In the genomic region with DNA sequence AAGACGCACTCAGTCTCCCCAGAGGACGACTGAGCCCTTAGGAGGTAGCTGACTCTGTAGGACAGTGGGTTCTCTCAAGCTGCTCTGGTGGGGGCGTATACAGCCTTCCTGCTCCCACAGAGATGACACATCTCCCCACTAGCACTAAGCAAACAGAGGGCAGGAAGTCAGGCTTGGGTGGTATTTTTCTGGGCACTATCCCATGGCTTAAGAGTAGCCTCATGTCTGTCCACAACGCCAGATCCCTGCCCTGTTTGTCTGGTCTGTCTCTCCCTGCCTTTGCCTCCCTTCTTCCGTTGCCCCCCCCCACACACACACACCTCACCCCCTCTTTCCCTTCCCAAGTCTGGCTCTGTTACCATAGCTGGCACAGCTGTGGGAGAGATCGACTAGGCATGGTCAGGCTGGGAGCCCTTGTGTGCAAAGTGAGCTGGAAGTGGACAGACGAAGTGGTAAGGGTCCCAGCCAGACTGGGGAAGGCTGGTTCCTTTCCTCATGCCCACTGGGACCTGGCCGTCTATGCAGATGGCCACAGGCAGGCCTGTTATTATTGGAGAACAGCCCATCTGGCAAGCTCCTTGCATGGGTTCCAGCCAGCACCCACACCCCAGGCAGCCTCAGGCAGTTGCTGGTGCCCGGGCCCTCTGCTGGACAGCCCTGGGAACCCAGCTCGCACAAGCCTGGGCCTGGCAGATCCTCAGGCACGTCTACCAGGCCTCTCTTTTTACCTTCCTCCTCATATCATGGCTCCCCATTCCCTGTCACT, we compare ENCODE assay signal across 8 mouse cellular contexts. TPM values are rescaled to one million over a fixed set of nuclear protein-coding genes. Genes with fewer than 3 reads are reported as not detected.
A peak's percentile ranks its signal among the peaks of the same experiment; 100 is the strongest.
DNase-seq lines count a peak whose midpoint lies in the region; ATAC-seq and TF ChIP-seq lines count a peak whose summit lies in the region.

No protein-coding gene starts in this region.

- TF ChIP-seq EP300 in heart, adult 2 months (IDR thresholded peaks at IDR 0.05; ENCODE audit: insufficient read depth, low read depth, low read length) = peak; percentile 34; the same call in 1 of the 2 replicates

- ATAC-seq in liver, embryonic 12.5 days = peak; percentile 28

- peak; percentile 71; the same call in 1 of the 2 replicates for TF ChIP-seq CTCF in thymus, adult 2 months (IDR thresholded peaks at IDR 0.05; ENCODE audit: borderline replicate concordance, control insufficient read depth, extremely low read depth, insufficient read depth, low read length, poor library complexity)
- peak; percentile 90 for TF ChIP-seq CTCF in heart, adult 2 months (IDR thresholded peaks at IDR 0.05)
- TF ChIP-seq CTCF in testis, adult 2 months (IDR thresholded peaks at IDR 0.05; ENCODE audit: control insufficient read depth, insufficient read depth, insufficient replicate concordance, low read depth, low read length) = peak; percentile 45; the same call in 1 of the 2 replicates

- 53% methylated on average over 11 of the region's 11 CpGs for WGBS in thymus, adult 2 months
- 22% methylated on average over 11 of the region's 11 CpGs for whole genome bisulfite sequencing in heart, adult 2 months
- 33% methylated on average over 11 of the region's 11 CpGs for WGBS in liver, embryonic 12.5 days (ENCODE audit: insufficient replicate concordance)

- no peaks in the 10 kb centered on the region for H3K79me2 ChIP-seq in heart, adult 2 months (replicated peaks; ENCODE audit: control insufficient read depth, insufficient read depth, low read length)

- H3K4me2 ChIP-seq in liver, embryonic 12.5 days = peak overlapping the region; percentile 93

- no peak overlapping the region for H3K27ac ChIP-seq in thymus, adult 2 months (ENCODE audit: control insufficient read depth, insufficient read depth, low read length)
- peak overlapping the region; percentile 60 for H3K27ac ChIP-seq in heart, adult 2 months
- peak overlapping the region; percentile 93 for H3K27ac ChIP-seq in liver, embryonic 12.5 days
- H3K27ac ChIP-seq in testis, adult 2 months (ENCODE audit: control insufficient read depth, insufficient read depth, low read depth, low read length) = peak overlapping the region; percentile 89

- no peak overlapping the region for H3K4me3 ChIP-seq in thymus, adult 2 months (ENCODE audit: control insufficient read depth, insufficient read depth, low read length)
- H3K4me3 ChIP-seq in heart, adult 2 months = no peak overlapping the region
- no peak overlapping the region for H3K4me3 ChIP-seq in liver, embryonic 12.5 days
- H3K4me3 ChIP-seq in testis, adult 2 months (ENCODE audit: control insufficient read depth, low read depth, low read length) = peak overlapping the region; percentile 95

- peaks cover 54% of the 10 kb centered on the region for H3K4me1 ChIP-seq in thymus, adult 2 months (replicated peaks; ENCODE audit: control insufficient read depth, insufficient read depth, low read length)
- peaks cover 28% of the 10 kb centered on the region for H3K4me1 ChIP-seq in heart, adult 2 months (ENCODE audit: control insufficient read depth, insufficient read depth, low read length)
- peaks cover 94% of the 10 kb centered on the region for H3K4me1 ChIP-seq in liver, embryonic 12.5 days
- H3K4me1 ChIP-seq in testis, adult 2 months (ENCODE audit: control insufficient read depth, insufficient read depth, low read length) = peaks cover 29% of the 10 kb centered on the region

- H3K27me3 ChIP-seq in thymus, adult 2 months (ENCODE audit: control insufficient read depth, insufficient read depth, low read length) = no peaks in the 10 kb centered on the region
- H3K27me3 ChIP-seq in heart, adult 2 months (ENCODE audit: control insufficient read depth, insufficient read depth, low read length) = no peaks in the 10 kb centered on the region
- H3K27me3 ChIP-seq in liver, embryonic 12.5 days (replicated peaks) = peaks cover 6% of the 10 kb centered on the region; the same call in 1 of the 2 replicates
- H3K27me3 ChIP-seq in testis, adult 2 months (ENCODE audit: control insufficient read depth, insufficient read depth, low read length) = no peaks in the 10 kb centered on the region

- no peaks in the 10 kb centered on the region for H3K36me3 ChIP-seq in thymus, adult 2 months (ENCODE audit: control insufficient read depth, insufficient read depth, low read length)
- H3K36me3 ChIP-seq in heart, adult 2 months (ENCODE audit: control insufficient read depth, insufficient read depth, low read length) = no peaks in the 10 kb centered on the region
- peaks cover 6% of the 10 kb centered on the region for H3K36me3 ChIP-seq in liver, embryonic 12.5 days
- H3K36me3 ChIP-seq in testis, adult 2 months (ENCODE audit: control insufficient read depth, insufficient read depth, low read length) = no peaks in the 10 kb centered on the region

- intact Hi-C loops in heart, adult 2 months (cut with DNase I) = no loop called here

- DNase-seq in thymus, adult 2 months = no peak
- DNase-seq in thymus, adult 18-20 months = no peak
- DNase-seq in embryo, embryonic 11 days = peak; percentile 71
- peak; percentile 83 to 88 for DNase-seq in heart, adult 2 months
- peak; percentile 82 for DNase-seq in kidney, adult 18-20 months
- peak; percentile 67 for DNase-seq in neural tube, embryonic 10.5 days (ENCODE audit: extremely low spot score, low spot score)

- H3K9me3 ChIP-seq in liver, embryonic 12.5 days (replicated peaks) = no peaks in the 10 kb centered on the region

- peak overlapping the region; percentile 5; the same call in 1 of the 2 replicates for H3K9ac ChIP-seq in heart, adult 2 months (ENCODE audit: low read depth, low read length)
- 0 out of 2 replicates have a peak overlapping the region, but pooled peaks have one; percentile 6 for H3K9ac ChIP-seq in liver, embryonic 12.5 days

- TF ChIP-seq POLR2A in thymus, adult 2 months (IDR thresholded peaks at IDR 0.05; ENCODE audit: control insufficient read depth, extremely low read depth, insufficient read depth, low read length, poor library complexity) = no peak
- TF ChIP-seq POLR2A in heart, adult 2 months (IDR thresholded peaks at IDR 0.05; ENCODE audit: insufficient read depth, low read depth, low read length) = no peak
- no peak for TF ChIP-seq POLR2A in testis, adult 2 months (IDR thresholded peaks at IDR 0.05; ENCODE audit: control insufficient read depth, low read depth, low read length)

RNA-seq across cellular contexts. Expression of a gene that starts 2.6 kb away (rescaled TPM):
- 358 and 385 TPM in 2 replicates for polyA plus RNA-seq in thymus, adult 2 months (2012; rRNA removed)
- total RNA-seq in heart, adult 2 months (2021) = 10 to 100 TPM; 80.3 to 84.6 TPM
- polyA plus RNA-seq in heart, adult 2 months (2012; rRNA removed) = 160 and 184 TPM in 2 replicates
- 260 and 267 TPM in 2 replicates for polyA plus RNA-seq in liver, embryonic 12.5 days (2016; fragmentation: Nextera tagmentation; extraction: Ambion mirVana)
- 138 and 143 TPM in 2 replicates for polyA plus RNA-seq in testis, adult 2 months (2012; rRNA removed)

RNA-seq across cellular contexts. Expression of a gene that starts 5.1 kb away (rescaled TPM):
- polyA plus RNA-seq in thymus, adult 2 months (2012; rRNA removed) = 0.61 and 1.3 TPM in 2 replicates
- total RNA-seq in heart, adult 2 months (2021) = not detected
- polyA plus RNA-seq in heart, adult 2 months (2012; rRNA removed) = not detected in 2 replicates
- polyA plus RNA-seq in liver, embryonic 12.5 days (2016; fragmentation: Nextera tagmentation; extraction: Ambion mirVana) = 0.33 TPM in 1 of 2 replicates, not detected in the other
- polyA plus RNA-seq in testis, adult 2 months (2012; rRNA removed) = 3.4 and 4.4 TPM in 2 replicates

RNA-seq across cellular contexts. Expression of a gene that starts 23.7 kb away (rescaled TPM):
- polyA plus RNA-seq in thymus, adult 2 months (2012; rRNA removed) = 455 and 506 TPM in 2 replicates
- 1,000 to 10,000 TPM; 1,183 to 1,319 TPM for total RNA-seq in heart, adult 2 months (2021)
- polyA plus RNA-seq in heart, adult 2 months (2012; rRNA removed) = 464 and 736 TPM in 2 replicates
- 1,007 and 1,098 TPM in 2 replicates for polyA plus RNA-seq in liver, embryonic 12.5 days (2016; fragmentation: Nextera tagmentation; extraction: Ambion mirVana)
- polyA plus RNA-seq in testis, adult 2 months (2012; rRNA removed) = 99.1 and 109 TPM in 2 replicates

RNA-seq across cellular contexts. Expression of a gene that starts 33.1 kb away (rescaled TPM):
- 135 and 137 TPM in 2 replicates for polyA plus RNA-seq in thymus, adult 2 months (2012; rRNA removed)
- 10 to 100 TPM; 23.4 to 24.0 TPM for total RNA-seq in heart, adult 2 months (2021)
- polyA plus RNA-seq in heart, adult 2 months (2012; rRNA removed) = 45.1 and 49.2 TPM in 2 replicates
- 69.1 and 72.5 TPM in 2 replicates for polyA plus RNA-seq in liver, embryonic 12.5 days (2016; fragmentation: Nextera tagmentation; extraction: Ambion mirVana)
- 26.6 and 35.6 TPM in 2 replicates for polyA plus RNA-seq in testis, adult 2 months (2012; rRNA removed)

RNA-seq across cellular contexts. Expression of a gene that starts 41.3 kb away (rescaled TPM):
- polyA plus RNA-seq in thymus, adult 2 months (2012; rRNA removed) = 64.5 and 77.4 TPM in 2 replicates
- 1 to 10 TPM; 1.1 TPM for total RNA-seq in heart, adult 2 months (2021)
- 1.6 and 2.2 TPM in 2 replicates for polyA plus RNA-seq in heart, adult 2 months (2012; rRNA removed)
- 2.0 TPM in 2 replicates for polyA plus RNA-seq in liver, embryonic 12.5 days (2016; fragmentation: Nextera tagmentation; extraction: Ambion mirVana)
- 0.83 and 0.95 TPM in 2 replicates for polyA plus RNA-seq in testis, adult 2 months (2012; rRNA removed)

Comparison
In these comparisons a context has a peak if more than half of its experiments do, and no peak if none do; other contexts are left out.
1. DNase-seq: peak in embryo, embryonic 11 days (single experiment), heart, adult 2 months (2 of 2), kidney, adult 18-20 months (single experiment) and neural tube, embryonic 10.5 days (single experiment); none in thymus, adult 2 months (single experiment) and thymus, adult 18-20 months (0 of 2).
2. Peak in every context shown above with its lines, with median percentiles within 50 percentile points of each other: CTCF ChIP-seq.